Mouse (Mus musculus) c-Kit-positive CD71-positive TER-119-negative erythroid progenitor cells, embryonic 14.5 days (primary cell): ENCODE measurements at regions not wholly inside any gene's neighbourhood (a gene's known extent, or its start where the extent isn't known, plus 50 kb on each side); places are given as distances from the start of the nearest gene placed in this dataset.

Experiments used
- DNase-seq: peaks from one replicate; pipeline ENCODE4 v3.0.0-alpha.2; 2013; ENCODE audit warnings: low read depth

DNA sequence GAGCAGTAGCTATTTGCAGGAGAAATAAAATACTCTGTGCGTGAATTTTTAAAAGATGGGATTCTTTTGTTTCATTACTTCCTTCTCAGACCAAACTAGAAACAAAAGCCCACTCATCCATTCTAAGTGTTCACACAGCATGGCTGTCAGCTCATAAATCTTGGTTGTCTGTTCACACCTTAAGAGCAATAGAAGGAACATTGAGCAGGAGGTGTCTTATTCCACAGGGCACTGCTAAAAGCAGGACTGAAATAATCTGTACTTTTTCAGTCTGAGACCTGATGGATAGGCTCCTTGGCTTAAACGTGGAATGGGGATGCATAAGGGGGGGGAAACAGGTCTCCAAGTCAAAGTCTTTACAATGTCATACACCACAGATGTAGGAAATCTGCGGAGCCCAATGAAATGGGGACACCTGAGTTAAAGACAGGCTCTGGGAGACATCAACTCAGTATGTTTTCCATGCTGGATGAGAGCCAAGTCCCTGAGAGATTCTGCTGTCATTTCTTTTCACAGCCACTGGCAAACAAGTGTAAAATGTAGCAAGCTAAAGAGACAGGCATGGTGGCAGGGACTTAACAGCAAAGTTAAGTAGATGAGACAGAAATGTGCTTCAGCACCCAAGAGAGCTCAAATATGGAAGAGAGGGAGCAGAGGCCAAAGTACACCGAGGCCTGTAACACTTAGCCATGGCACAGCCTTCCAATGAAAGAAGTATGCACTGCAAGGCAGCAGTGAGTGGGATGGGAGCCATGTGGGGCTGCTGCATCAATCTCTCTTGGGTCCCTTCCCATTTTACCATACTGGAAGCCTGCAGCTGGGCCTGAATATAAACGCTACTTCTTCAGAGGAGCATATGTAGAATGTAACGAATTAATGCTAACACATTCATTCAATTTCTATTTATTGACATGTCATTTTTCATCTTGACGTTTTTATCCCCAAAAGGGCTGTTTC lies 2492.0 kb upstream of the Gm7489 start:
- no peak for DNase-seq

DNA sequence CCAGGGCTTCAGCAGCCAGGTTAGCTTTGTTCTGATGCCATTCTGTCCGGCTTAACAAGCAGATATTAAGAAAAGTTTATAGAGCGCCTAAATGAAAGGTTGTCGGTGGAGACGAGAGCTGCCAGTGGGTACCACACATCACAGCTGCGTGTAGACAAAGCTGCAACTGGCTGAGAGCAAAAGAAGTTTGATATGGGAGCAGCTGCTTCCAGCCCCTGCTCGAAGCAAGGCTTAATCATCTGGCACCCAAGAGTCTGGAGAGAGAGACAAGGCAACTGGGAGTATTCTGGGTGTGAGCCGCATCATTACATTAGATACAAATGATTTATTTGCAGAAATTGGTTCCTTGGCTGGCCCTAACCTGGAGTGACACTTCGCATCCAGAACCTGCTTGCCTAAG lies 2488.7 kb upstream of the Gm7489 start:
- no peak for DNase-seq

DNA sequence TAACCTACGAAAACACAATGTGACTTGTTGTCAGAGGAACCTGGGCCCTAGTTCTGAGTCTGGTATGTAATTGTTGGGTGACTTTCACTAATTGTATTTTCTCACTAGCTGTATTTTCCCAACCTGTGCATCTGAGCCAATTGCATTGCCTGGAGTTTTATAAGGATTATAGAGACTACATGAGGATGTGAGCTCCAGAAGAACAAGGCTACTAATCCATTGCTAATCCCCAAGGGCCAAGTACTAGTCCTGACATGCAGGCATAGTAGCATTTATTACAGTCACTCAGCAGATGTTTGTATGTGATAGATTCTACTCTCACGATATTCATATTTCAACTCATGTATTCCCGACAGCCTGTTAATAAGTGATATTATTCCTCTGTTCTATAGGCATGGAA lies 2481.1 kb upstream of the Gm7489 start:
- DNase-seq: no peak

DNA sequence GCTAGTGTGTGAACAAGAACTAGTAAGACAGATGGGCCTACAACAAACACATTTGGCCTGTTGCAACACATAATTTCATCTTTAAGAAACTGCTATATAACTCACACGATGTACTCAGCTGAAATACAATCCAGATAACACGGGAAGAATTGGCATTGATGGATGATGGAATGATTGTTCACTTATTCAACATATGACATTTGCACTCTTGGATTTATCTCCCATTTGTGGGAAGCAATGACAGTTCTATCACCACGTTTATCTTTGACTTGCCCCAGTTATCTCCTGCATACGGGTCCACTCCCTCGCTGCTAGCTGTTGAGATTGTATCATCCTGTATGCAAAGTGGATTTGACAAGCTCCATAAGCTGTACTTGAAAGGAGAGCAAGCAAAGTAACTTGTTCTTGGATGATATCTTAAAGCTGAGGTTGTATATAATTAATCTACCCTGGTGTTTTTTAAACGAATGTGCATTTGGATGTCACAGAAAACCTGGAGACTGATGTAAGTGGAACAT lies 2474.9 kb upstream of the Gm7489 start:
- DNase-seq: no peak

DNA sequence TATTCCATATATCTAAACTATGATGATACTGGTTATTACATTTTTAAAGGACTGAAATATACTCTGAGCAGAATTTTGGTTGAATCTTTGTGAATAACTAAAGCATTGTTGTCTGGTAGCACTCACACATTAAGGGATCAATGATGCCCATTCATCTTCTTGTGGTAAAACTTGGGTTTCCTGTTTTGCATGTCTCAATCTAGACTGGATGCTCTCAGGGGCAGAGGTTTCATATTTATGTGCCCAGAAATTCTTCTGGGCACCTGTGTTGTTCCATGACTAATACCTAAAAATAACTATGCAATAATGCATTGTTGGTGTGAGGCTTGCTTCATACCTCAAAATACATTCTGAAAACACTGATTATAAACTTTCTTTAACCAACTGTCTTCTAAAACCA lies 2472.7 kb upstream of the Gm7489 start:
- DNase-seq: no peak

DNA sequence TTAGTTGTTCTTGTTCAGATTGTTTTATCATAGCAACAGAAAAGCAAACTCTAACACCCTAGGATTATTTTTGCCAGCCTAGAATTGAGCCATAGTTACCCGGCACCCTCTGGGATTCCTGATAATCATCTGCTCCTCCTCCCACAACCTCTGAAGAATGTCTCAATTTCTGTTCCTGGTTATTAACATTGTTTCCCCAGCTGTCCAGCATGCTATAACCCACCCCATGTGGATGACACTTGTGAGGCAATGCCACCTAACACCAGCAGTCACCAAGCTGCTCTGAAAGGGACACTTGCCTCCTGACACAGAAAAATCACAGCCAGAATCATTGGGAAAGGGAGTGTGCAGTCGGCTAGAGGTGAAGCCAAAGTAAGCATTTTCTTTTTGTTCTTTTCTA lies 2442.1 kb upstream of the Gm7489 start:
- no peak for DNase-seq

DNA sequence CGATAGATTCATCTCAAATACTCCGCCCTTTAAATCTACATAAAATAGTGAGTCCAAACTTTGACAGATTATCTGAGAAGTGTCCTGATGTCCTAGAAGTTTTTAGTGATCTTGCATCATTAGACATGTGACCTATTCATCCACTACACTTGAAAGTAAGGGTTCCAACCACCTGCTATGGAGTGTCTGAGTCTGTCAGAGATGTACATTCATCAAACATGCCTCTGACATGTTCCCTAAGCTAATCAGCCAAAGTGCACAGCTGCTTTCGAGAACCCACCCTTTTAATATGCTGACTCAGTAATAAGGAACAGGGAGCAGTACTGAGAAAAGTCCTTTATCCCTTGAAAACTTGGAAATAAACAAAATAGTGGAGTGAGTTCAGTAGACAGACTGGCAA lies 2414.8 kb upstream of the Gm7489 start:
- no peak for DNase-seq

DNA sequence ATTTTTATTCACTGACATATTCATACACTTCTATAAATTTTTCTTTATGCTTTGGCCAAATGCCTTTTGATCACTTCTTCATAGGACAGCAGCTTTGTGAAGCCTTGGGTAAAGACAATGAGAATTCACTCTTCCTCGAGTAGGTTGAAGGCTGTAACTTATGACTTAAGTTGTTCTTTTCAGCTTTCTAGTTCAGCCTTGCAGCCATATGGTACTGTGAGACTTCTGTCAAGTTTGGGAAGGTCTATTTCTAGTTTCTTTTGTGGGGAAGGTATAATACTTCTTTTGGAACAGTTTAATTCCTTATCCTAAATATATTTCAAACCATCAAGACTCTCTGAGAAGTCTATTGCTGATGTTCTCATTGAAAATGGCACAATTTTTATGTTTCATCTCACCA lies 2413.6 kb upstream of the Gm7489 start:
- no peak for DNase-seq

DNA sequence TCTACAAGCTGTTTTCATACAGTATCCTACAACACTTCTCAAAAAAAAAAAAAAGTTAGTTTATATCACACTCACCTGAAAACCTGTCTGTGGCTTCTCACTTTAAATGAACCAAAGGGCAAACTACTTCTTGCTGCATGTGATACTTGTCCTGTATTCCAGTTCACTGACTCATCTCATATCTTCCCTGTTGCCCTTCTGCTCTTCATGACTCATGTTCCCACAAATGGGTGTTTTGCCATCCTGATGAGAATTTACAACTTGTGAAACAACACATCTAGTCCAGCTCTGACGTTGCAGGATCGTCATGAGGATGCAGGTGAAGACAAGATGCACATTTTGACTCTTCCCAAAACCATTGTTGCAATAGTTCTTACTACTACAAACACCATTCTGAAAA lies 2412.7 kb upstream of the Gm7489 start:
- DNase-seq: no peak

DNA sequence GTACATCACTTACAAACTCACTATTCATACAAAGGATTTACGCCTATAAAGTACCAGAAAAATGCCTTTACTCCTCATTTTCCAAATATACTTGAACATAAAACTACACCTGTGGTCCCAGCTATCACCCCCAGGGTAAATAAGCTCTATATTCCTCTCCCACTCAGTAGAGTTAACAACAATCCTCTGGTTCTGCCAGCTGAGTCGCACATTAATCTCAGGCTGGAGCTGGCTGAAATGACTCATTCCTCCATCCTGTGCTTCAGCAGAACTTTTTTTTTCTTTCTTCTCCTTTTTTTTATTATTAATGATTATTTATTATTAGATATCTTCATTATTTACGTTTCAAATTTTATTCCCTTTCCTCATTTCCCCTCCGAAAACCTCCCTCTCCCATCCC lies 2402.8 kb upstream of the Gm7489 start:
- no peak for DNase-seq

DNA sequence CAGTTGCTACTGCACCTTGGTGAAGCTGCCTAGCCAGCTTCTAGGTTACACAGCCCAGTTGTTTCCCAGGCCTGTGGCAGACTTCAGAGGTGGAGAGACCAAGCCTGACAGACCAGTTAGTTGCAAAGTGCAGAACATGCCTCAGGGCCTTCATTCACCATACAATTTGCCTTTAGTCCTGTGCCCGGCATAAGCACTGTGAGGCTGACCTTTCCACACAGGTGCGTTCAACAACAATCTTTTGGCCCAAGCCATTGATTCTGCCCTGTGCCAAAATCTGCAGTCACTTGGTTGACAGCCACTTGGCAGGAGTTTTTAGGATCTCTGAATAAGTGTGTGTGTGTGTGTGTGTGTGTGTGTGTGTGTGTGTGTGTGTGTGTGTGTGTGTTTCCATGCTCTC lies 2400.5 kb upstream of the Gm7489 start:
- DNase-seq: no peak

DNA sequence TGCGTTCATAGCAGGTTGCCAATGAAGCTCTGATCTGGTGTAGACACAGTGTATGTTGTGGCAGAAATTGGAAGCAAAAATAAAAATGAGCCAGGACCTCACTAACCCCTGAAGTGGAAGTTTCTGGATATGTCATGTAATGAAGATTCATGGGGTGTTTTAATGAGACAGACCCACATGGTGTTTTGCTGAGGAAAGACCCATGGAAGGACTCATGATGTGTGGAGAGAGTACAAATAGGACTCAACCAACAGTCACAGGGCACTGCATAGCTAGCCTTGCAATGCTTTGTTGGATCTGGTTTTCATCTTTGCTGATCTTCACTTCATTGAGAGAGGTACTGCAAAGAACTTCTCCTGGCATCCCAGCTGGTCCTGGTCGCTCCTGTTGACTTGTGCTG lies 2399.2 kb upstream of the Gm7489 start:
- no peak for DNase-seq

DNA sequence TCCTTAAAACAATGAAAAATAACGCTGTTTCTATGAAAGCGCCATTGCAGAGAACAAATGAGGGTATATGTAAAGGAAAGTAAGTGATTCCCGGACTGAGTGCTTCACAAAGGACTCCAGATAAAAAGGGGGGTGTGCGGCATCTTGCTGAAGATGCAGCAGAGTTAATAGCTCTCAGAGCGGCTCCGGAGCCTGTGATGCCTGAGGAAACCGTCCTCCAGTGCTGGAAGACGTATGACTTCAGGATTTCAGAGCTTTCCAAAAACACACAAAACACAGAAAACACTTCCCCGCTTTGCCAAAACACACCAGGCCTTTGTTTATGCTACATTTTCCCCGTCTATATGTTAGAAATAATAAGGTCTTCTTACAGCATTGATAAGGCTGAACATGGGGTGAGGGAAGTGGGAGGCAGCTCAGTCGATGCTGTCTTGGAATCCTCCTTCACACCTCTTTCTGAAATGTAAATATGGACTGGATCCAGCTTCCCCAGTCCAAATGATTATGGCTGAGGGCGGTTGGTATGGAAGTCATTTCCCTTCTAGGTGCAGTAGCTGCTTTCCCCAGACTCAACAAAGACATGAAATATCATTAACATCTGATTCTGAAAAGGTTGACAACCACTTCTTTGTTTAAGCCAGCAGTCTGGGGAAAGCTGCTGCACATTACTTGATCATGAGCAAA lies 2382.5 kb upstream of the Gm7489 start:
- DNase-seq: no peak

DNA sequence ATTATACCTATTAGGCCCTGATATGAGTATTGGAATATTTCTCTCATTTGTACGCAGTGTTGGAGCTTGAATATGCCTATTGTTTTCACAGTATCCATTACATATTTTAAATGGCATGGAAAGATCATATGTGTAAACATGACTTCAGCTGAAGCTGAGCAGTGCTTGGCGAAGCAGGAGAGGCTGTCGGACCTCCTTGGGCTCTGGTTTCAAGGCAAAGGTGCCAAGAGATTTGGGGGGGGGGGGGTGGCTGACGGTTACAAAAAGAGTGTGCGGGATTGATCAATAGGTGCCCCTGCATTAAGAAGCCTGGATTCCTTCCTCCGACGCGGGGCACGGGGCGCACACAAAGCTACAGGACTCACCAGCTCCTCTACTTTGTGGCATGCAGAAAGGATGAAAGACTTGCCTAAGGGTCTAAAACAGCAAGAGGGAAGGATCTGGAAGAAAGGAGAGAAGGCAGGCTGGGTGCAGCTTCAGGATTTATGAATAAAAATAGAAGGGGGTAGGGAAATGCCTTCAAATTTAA lies 2381.9 kb upstream of the Gm7489 start:
- DNase-seq: no peak

DNA sequence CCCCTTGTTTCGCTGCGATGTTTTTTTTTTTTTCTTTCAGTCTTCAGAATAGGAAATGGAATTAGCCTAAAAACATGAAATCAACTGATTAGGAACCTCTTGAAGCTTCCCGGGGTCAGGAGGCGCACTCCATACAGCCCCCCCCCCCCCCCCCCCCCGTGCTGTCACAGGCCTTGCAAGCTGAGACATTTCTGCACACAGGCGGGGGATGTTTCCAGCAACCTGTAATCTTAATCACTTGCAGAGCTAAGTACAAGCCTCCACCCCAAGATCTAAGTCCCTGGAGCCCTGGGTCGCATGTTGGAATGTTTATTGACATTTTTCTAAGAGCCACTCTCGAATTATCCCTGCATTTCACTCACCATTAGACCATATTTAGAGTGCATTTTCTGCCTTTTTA lies 2381.4 kb upstream of the Gm7489 start:
- no peak for DNase-seq

DNA sequence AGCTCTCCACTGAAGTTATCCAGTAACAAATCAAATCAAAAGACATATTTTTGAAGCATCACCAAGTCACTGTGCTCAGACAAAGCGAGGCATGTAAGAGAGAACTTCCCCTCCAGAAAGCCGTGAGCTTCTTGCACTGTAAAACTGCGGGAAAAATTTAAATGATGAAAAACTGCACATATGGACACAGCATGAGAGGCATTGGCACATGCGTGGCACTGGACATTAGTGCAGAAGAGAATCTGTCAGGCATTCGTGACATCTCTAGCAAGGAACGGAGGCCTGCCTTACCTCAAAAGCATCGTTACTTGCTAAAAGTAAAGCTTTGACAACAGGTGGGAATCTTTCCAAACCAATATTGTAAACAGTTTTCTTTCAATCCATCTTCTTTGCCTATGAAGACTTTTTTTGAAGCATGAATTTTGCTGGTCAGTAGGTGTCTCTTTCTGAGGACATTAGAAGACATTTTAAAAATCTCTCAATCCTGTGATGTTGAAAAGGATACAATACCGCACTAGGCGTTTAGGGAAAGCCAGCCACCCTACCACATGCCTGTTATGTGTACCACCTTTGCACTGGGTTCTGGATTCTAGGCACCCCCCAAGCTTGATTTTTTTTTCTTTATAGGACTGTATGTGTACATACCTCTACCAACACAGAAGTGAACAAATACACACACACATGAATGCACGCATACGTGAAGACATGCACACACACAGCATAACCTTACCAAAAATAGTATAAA lies 2380.5 kb upstream of the Gm7489 start:
- no peak for DNase-seq

DNA sequence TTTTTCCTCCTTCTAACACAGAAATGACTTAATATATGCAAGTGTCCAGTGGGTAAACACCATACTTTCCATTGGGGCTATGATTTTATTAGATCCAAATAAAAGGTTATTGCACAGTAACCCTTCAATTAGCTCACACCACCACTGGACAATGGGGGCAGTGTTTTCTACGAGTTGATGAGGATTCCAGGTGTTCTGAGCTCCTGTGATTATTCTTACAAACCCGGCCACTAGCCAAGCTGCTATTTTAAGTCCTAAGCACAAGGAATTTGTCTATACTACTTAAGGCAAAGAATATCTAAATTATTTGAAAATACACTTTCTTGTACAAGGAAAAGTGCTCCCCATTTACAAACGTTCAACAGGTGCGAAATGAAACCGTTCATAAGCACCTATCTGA lies 2379.9 kb upstream of the Gm7489 start:
- DNase-seq: no peak

DNA sequence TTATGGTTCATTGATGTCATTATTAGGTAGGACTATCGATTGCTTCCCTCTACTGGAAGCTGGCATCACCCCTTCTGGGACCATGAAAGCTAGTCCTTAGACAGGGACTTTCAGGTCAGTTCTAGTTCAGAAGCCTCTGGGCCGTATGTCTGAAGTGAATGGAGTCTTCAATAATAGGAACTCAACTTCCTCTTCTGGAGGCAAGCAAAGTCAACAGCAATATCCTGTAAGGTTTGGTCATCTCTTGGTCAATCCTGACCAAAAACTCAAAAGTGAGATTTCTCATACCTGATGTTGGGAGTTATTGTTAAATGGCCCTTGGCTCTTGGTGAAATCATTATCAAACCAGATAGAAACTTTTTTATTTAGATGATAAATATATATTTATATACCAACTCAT lies 2377.6 kb upstream of the Gm7489 start:
- no peak for DNase-seq

DNA sequence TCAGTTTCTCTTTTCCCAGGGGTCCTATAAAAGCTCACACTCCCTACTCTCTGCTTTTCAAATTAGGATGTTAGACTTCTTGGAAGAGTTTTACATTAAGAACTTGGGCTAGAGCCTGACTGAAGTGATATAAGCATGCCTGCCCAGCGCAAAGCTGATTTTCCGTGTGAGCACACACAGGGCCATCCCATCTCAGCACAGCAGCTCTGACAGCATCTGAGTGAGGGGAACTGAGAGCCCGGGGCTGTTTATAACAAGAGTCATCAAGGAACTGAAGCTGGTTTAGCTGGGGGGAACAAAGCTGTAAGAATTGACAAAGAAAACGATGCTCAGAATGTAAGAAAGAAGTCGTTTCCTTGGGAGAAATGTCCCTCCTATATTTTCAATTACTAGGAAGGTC lies 2373.4 kb upstream of the Gm7489 start:
- no peak for DNase-seq

DNA sequence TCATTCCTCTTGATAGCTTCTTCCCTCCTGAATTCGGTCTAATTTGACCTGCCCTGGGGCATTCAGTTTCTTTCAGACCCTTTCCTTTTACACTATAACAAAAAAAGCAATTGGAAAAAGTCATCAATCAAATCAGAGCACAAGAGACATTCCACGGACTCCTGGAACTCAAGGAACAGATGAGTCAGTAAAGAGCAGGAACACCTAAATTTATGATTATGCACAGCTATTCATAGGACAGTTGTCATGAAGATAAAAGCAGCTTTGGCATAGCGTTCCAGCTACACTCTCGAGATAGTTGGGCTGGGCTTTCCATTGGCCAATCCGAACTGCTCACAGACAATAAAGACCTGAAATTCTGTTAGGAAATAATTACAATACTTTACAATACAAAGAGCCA lies 2348.4 kb upstream of the Gm7489 start:
- no peak for DNase-seq

DNA sequence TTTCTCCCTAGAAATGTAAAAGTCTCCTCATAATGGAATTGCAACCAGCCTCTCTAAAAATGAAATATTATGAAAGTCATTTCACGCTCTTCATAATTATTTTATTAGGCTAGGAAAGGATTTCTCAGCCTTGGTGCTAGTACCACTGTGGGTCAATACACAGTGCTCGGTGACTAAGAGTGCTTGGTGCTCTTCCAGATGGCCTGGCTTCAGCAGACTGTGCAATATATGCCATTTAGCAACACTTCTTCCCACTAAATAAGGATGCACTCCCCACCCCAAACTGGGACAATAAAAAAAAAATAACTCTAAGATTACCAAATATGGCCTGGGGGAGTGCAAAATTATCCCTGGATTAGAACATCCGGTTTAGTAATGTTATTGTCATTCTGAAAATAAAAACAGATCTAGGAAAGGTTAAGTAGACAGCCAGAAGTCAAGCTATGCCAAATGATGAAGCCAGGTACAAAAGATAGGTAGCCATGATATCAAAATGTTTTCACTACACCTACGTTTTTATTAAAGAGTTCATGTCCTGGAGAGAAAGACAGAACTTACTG lies 2333.4 kb upstream of the Gm7489 start:
- no peak for DNase-seq

DNA sequence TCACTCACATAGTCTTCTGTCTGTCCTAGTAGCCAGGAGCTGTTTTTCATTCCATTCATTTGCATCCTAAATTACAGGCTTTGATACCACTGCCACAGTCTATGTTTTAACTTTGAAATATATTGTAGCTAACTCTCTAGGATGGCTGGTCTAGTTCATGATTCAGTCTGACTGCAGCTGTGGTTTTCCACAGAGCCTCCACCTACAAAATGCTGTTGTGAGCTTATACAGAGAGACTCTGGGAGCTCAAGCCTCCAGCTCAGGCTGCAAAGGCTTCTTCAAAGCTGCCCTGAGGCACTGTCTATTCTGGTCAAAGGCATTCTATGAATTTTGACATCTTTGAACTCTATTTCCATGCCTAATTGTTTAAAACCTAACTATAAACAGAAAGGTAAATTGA lies 2326.5 kb upstream of the Gm7489 start:
- DNase-seq: no peak
